Mouse (Mus musculus) skeletal muscle tissue, postnatal 0 days (tissue): ENCODE results near the gene Ccdc93. TPM values are rescaled to one million over a fixed set of nuclear protein-coding genes. Genes with fewer than 3 reads are reported as not detected.

ENCODE experiments used
- polyA plus RNA-seq: library from polyadenylated mRNA; unstranded; fragments of >200 nt; fragmentation: Nextera tagmentation; extraction: Ambion mirVana; gene quantifications from 2 replicates; pipeline ENCODE4 v1.2.1, GENCODE M21; 2015

Gene Ccdc93
- 6.3 and 6.8 TPM in 2 replicates for polyA plus RNA-seq

DNA sequence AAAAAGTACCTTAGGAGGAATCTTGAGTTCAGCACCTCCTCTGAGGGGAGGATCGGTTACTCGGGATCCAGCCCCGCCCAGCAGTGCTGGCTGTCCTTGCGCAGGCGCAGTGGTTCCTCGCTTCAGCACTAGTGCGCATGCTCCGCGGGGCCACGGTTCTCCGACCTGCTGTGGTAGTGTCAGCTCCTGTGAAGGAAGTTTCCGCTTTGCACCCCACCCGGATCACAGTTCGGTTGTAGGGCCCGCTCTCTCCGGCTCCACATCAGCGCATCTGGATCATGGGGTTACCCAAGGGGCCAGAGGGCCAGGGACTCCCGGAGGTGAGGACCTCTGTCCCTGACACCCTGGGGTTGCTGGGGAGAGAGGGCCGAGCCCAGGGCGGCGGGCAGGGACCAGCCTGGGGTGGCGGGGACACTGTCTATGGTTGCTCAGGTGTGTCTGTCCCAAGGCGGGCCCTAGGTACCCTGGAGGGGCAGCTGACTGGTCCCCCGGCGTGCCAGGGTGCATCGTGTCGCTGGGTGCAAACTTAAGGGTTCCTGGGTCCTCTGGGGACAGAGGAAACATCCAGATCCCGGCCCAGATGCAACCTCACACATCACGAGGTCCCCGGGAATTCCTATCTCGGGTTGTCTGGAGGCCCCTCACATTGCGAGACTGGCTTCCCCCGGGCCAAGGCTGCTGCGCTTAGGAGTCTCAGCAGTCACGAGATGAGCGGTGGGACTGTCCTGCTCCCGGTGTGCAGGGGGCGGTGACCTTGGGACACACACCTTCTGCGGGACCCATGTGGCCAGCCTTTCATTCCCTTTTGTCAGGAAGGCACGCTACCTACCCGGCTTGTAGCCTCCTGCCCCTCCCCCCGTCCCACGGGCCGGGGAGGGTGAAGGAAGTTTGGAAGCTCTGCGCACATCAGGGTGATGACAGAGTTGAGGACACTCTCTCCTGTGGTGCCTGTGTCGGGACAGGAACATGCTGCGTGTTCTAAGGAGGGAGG lies at the start of gene Ccdc93:
Gene Ccdc93 (plus strand): TSS at position 112 of the 991 bp plus-strand sequence.

DNA sequence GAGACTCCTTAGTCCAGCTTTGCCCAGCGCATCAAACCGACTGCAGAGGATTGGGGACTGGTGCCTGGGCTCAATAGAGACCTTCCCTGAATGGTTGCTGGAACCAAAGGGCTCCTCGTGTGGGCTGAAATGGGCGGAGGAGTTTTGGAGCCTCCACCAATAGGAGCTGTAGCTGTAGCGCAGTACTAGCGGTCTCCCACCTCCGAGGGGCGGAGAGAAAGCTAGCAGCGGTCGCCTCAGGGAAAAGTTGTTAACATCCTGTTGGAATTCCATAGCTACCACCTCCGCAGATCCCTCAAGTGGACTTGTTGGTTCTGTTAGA lies 97.5 kb downstream of the Ccdc93 start, which contains the start of gene Htr5b:
Gene Htr5b (minus strand): TSS at position 67 of the 322 bp plus-strand sequence.

Other genes with a start within 250 kb of the Ccdc93 start
- gene Insig2, start 98.5 kb upstream of the Ccdc93 start, polyA plus RNA-seq, result 47.2 and 54.3 TPM in 2 replicates
- gene Htr5b, start 97.4 kb downstream of the Ccdc93 start, polyA plus RNA-seq, result not detected in 2 replicates
- gene Ddx18, start 136.9 kb downstream of the Ccdc93 start, polyA plus RNA-seq, result 26.0 and 29.7 TPM in 2 replicates